Mouse (Mus musculus): Measurements from ENCODE around the gene Arntl2.

- TF ChIP-seq MAX (IDR thresholded peaks at IDR 0.05; ENCODE audit: low read length) (no peak), BHLHE40 (IDR thresholded peaks at IDR 0.05; ENCODE audit: borderline replicate concordance, low read depth, low read length) (no peak), GATA1 (IDR thresholded peaks at IDR 0.05; ENCODE audit: low read depth, low read length) (no peak), POLR2AphosphoS2 (IDR thresholded peaks at IDR 0.05; ENCODE audit: low read length) (no peak), CTCF (IDR thresholded peaks at IDR 0.05 in 2 of 3, conservative IDR thresholded peaks at IDR 0.05 in 1 of 3; ENCODE audit: control insufficient read depth in 1 of 3, insufficient read depth in 1 of 3, low read depth in 2 of 3, low read length in 3 of 3, poor library complexity in 1 of 3, severe bottlenecking in 1 of 3) (no peak), ZNF384 (IDR thresholded peaks at IDR 0.05; ENCODE audit: low read depth, low read length) (no peak)
Measured at GRCm38 (mm10) chr6:146845347-146845746, 49.5 kb downstream of the Arntl2 start.
